Mouse (Mus musculus): ENCODE results near the gene Trhr2. TPM values are rescaled to one million over a fixed set of nuclear protein-coding genes. Genes with fewer than 3 reads are reported as not detected.

Trhr2 gene
- total and polyA plus RNA-seq, 2 experiments from 2014 or later = 0.45 to 3.2 TPM

GRCm38 (mm10) chr8:122345181-122346095 lies 15.1 kb downstream of the Trhr2 start:
- Histone ChIP-seq H3K27me3 (ENCODE audit: insufficient read depth, low read length) (peaks cover 4% of the 10 kb centered on the region; the same call in 1 of the 2 replicates), H3K4me3 (ENCODE audit: low read length) (no peak overlapping the region), H3K27ac (no peak overlapping the region), H3K4me2 (ENCODE audit: low read depth, low read length) (no peak overlapping the region), H3K9me3 (ENCODE audit: low read length) (no peaks in the 10 kb centered on the region), H3K36me3 (ENCODE audit: insufficient read depth, low read length) (no peaks in the 10 kb centered on the region), H3K4me1 (ENCODE audit: insufficient read depth, low read length) (peaks cover 19% of the 10 kb centered on the region), H3K9ac (replicated peaks; ENCODE audit: low read length) (no peak overlapping the region)
- DNase-seq (ENCODE audit: low spot score) (no peak), ATAC-seq (no peak)
- 56% methylated on average over 12 of the region's 12 CpGs for WGBS
- no peak for TF ChIP-seq CTCF (IDR thresholded peaks at IDR 0.05; ENCODE audit: low read depth)

GRCm38 (mm10) chr8:122344219-122344618 lies 16.3 kb downstream of the Trhr2 start:
- DNase-seq (ENCODE audit: low spot score) (no peak), ATAC-seq (peak; percentile 45; the same call in 1 of the 2 replicates)
- Histone ChIP-seq H3K4me3 (ENCODE audit: low read length) (no peak overlapping the region), H3K4me2 (ENCODE audit: low read depth, low read length) (peak overlapping the region; percentile 51; the same call in 1 of the 2 replicates), H3K27me3 (ENCODE audit: insufficient read depth, low read length) (peaks cover 4% of the 10 kb centered on the region; the same call in 1 of the 2 replicates), H3K36me3 (ENCODE audit: insufficient read depth, low read length) (no peaks in the 10 kb centered on the region), H3K9ac (replicated peaks; ENCODE audit: low read length) (no peak overlapping the region), H3K4me1 (ENCODE audit: insufficient read depth, low read length) (peaks cover 19% of the 10 kb centered on the region), H3K27ac (no peak overlapping the region), H3K9me3 (ENCODE audit: low read length) (no peaks in the 10 kb centered on the region)
- 0% methylated on average over 3 of the region's 5 CpGs for WGBS
- TF ChIP-seq CTCF (IDR thresholded peaks at IDR 0.05; ENCODE audit: low read depth) = no peak

- ATAC-seq (peak; percentile 11; the same call in 1 of the 2 replicates), DNase-seq (ENCODE audit: low spot score) (peak; percentile 31)
- Histone ChIP-seq H3K4me3 (ENCODE audit: low read length) (peak overlapping the region; percentile 10), H3K9me3 (ENCODE audit: low read length) (no peaks in the 10 kb centered on the region), H3K4me2 (ENCODE audit: low read depth, low read length) (peak overlapping the region; percentile 51), H3K4me1 (ENCODE audit: insufficient read depth, low read length) (peaks cover 19% of the 10 kb centered on the region), H3K27me3 (ENCODE audit: insufficient read depth, low read length) (peaks cover 4% of the 10 kb centered on the region; the same call in 1 of the 2 replicates), H3K36me3 (ENCODE audit: insufficient read depth, low read length) (no peaks in the 10 kb centered on the region), H3K9ac (replicated peaks; ENCODE audit: low read length) (no peak overlapping the region), H3K27ac (no peak overlapping the region)
- WGBS = under 1% methylated on average over 14 of the region's 14 CpGs
- no peak for TF ChIP-seq CTCF (IDR thresholded peaks at IDR 0.05; ENCODE audit: low read depth)
Observed at GRCm38 (mm10) chr8:122343758-122344157, 16.8 kb downstream of the Trhr2 start.

GRCm38 (mm10) chr8:122343341-122343740 lies 17.2 kb downstream of the Trhr2 start:
- H3K36me3 ChIP-seq (ENCODE audit: insufficient read depth, low read length) = no peaks in the 10 kb centered on the region
- DNase-seq (ENCODE audit: low spot score) = no peak
- 3% methylated on average over 11 of the region's 11 CpGs for WGBS
- H3K4me1 ChIP-seq (ENCODE audit: insufficient read depth, low read length) = peaks cover 19% of the 10 kb centered on the region
- no peak overlapping the region for H3K9ac ChIP-seq (replicated peaks; ENCODE audit: low read length)
- no peak for TF ChIP-seq CTCF (IDR thresholded peaks at IDR 0.05; ENCODE audit: low read depth)
- H3K4me3 ChIP-seq (ENCODE audit: low read length) = peak overlapping the region; percentile 10; the same call in 1 of the 2 replicates
- peak overlapping the region; percentile 51 for H3K4me2 ChIP-seq (ENCODE audit: low read depth, low read length)
- no peak overlapping the region for H3K27ac ChIP-seq
- 0 out of 2 replicates have a peak, but pooled peaks have one; percentile 4 for ATAC-seq
- H3K9me3 ChIP-seq (ENCODE audit: low read length) = no peaks in the 10 kb centered on the region
- peaks cover 4% of the 10 kb centered on the region; the same call in 1 of the 2 replicates for H3K27me3 ChIP-seq (ENCODE audit: insufficient read depth, low read length)

GRCm38 (mm10) chr8:122342806-122343209 lies 17.7 kb downstream of the Trhr2 start:
- H3K36me3 ChIP-seq (ENCODE audit: insufficient read depth, low read length) = no peaks in the 10 kb centered on the region
- no peak overlapping the region for H3K27ac ChIP-seq
- peak overlapping the region; percentile 51 for H3K4me2 ChIP-seq (ENCODE audit: low read depth, low read length)
- no peak; the same call in 1 of the 2 replicates for ATAC-seq
- peaks cover 15% of the 10 kb centered on the region for H3K4me1 ChIP-seq (ENCODE audit: insufficient read depth, low read length)
- no peaks in the 10 kb centered on the region for H3K9me3 ChIP-seq (ENCODE audit: low read length)
- no peak overlapping the region for H3K9ac ChIP-seq (replicated peaks; ENCODE audit: low read length)
- WGBS = 7% methylated on average over 9 of the region's 9 CpGs
- H3K4me3 ChIP-seq (ENCODE audit: low read length) = 0 out of 2 replicates have a peak overlapping the region, but pooled peaks have one; percentile 10
- TF ChIP-seq CTCF (IDR thresholded peaks at IDR 0.05; ENCODE audit: low read depth) = no peak
- H3K27me3 ChIP-seq (ENCODE audit: insufficient read depth, low read length) = peaks cover 8% of the 10 kb centered on the region; the same call in 1 of the 2 replicates
- no peak for DNase-seq (ENCODE audit: low spot score)

DNA sequence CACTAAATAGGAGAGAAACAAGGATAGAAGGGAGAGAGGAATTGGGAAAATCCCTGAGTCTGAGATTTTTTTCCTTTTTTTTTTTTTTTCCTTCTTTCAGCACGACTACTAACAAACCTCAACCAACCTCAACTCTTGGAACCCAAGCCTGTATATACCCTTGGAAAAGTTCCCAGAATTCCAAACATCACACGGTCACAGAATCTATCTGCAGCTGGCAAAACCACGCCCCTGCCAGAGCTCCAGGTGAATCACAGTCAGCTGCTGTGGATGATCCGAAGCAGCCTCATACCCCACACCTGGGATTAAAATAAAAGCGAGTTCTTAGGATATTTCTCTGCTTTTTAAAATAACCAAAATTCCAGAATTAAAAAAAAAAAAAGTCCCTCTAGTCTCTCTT lies 18.2 kb downstream of the Trhr2 start:
- TF ChIP-seq CTCF (IDR thresholded peaks at IDR 0.05; ENCODE audit: low read depth) = no peak
- Histone ChIP-seq H3K4me1 (ENCODE audit: insufficient read depth, low read length) (peaks cover 14% of the 10 kb centered on the region), H3K27me3 (ENCODE audit: insufficient read depth, low read length) (peaks cover 9% of the 10 kb centered on the region; the same call in 1 of the 2 replicates), H3K9ac (replicated peaks; ENCODE audit: low read length) (no peak overlapping the region), H3K4me3 (ENCODE audit: low read length) (no peak overlapping the region), H3K4me2 (ENCODE audit: low read depth, low read length) (no peak overlapping the region), H3K9me3 (ENCODE audit: low read length) (no peaks in the 10 kb centered on the region), H3K36me3 (ENCODE audit: insufficient read depth, low read length) (no peaks in the 10 kb centered on the region), H3K27ac (no peak overlapping the region)
- ATAC-seq (no peak), DNase-seq (ENCODE audit: low spot score) (no peak)
- 40% methylated on average over 5 of the region's 5 CpGs for WGBS
